ENCODE assay signal across 19 mouse cellular contexts in genomic region chr5:74230525-74230924, GRCm38 (mm10). TPM values are rescaled to one million over a fixed set of nuclear protein-coding genes. Genes with fewer than 3 reads are reported as not detected.
A peak's percentile ranks its signal among the peaks of the same experiment; 100 is the strongest.
DNase-seq lines count a peak whose midpoint lies in the region; ATAC-seq lines count a peak whose summit lies in the region.
"Had no signal": no experiment of that assay in that cellular context is flagged by ENCODE, and none has a peak within 500 bp of the region (broad histone marks: within the 10 kb centered on the region; RNA-seq: fewer than 3 reads in every experiment).

No protein-coding gene starts in this region.

- H3K4me3 ChIP-seq in heart, embryonic 15.5 days: no peak overlapping the region
- H3K4me3 ChIP-seq in lung, embryonic 16.5 days (ENCODE audit: low read length): no peak overlapping the region
- no peak overlapping the region for H3K4me3 ChIP-seq in midbrain, embryonic 11.5 days (ENCODE audit: low read depth, low read length)
- H3K4me3 ChIP-seq in stomach, embryonic 16.5 days (replicated peaks; ENCODE audit: low read length): no peak overlapping the region
- H3K4me3 ChIP-seq: embryonic facial prominence, embryonic 13.5 days; forebrain, embryonic 10.5 days; megakaryocyte, embryonic 14.5 days had no signal

- no peak overlapping the region for H3K4me2 ChIP-seq in heart, embryonic 15.5 days
- H3K4me2 ChIP-seq in lung, embryonic 16.5 days (ENCODE audit: low read depth, low read length): no peak overlapping the region
- no peak overlapping the region for H3K4me2 ChIP-seq in midbrain, embryonic 11.5 days
- no peak overlapping the region for H3K4me2 ChIP-seq in stomach, embryonic 16.5 days (ENCODE audit: low read depth, low read length)
- H3K4me2 ChIP-seq: embryonic facial prominence, embryonic 13.5 days had no signal

- H3K9me3 ChIP-seq in heart, embryonic 15.5 days (replicated peaks): no peaks in the 10 kb centered on the region
- no peaks in the 10 kb centered on the region for H3K9me3 ChIP-seq in lung, embryonic 16.5 days (ENCODE audit: control insufficient read depth, low read length)
- H3K9me3 ChIP-seq in midbrain, embryonic 11.5 days (ENCODE audit: control insufficient read depth, low read length): no peaks in the 10 kb centered on the region
- H3K9me3 ChIP-seq in stomach, embryonic 16.5 days (replicated peaks; ENCODE audit: control insufficient read depth, low read length): no peaks in the 10 kb centered on the region
- H3K9me3 ChIP-seq: embryonic facial prominence, embryonic 13.5 days; forebrain, embryonic 10.5 days; megakaryocyte, embryonic 14.5 days had no signal

- H3K4me1 ChIP-seq in heart, embryonic 15.5 days (replicated peaks): peaks cover 17% of the 10 kb centered on the region
- peaks cover 19% of the 10 kb centered on the region for H3K4me1 ChIP-seq in lung, embryonic 16.5 days (replicated peaks; ENCODE audit: control insufficient read depth, insufficient read depth, low read length)
- peaks cover 11% of the 10 kb centered on the region for H3K4me1 ChIP-seq in midbrain, embryonic 11.5 days (ENCODE audit: control insufficient read depth, insufficient read depth, low read length)
- H3K4me1 ChIP-seq in stomach, embryonic 16.5 days (ENCODE audit: control insufficient read depth, insufficient read depth, low read length): peaks cover 8% of the 10 kb centered on the region

- no peaks in the 10 kb centered on the region for H3K36me3 ChIP-seq in heart, embryonic 15.5 days
- H3K36me3 ChIP-seq in lung, embryonic 16.5 days (ENCODE audit: control insufficient read depth, insufficient read depth, low read length): no peaks in the 10 kb centered on the region
- H3K36me3 ChIP-seq in midbrain, embryonic 11.5 days (ENCODE audit: control insufficient read depth, insufficient read depth, low read length): no peaks in the 10 kb centered on the region
- no peaks in the 10 kb centered on the region for H3K36me3 ChIP-seq in stomach, embryonic 16.5 days (ENCODE audit: control insufficient read depth, insufficient read depth, low read length)
- H3K36me3 ChIP-seq: embryonic facial prominence, embryonic 13.5 days; forebrain, embryonic 10.5 days had no signal

- ATAC-seq in heart, embryonic 15.5 days (replicated peaks; ENCODE audit: insufficient number of reproducible peaks, insufficient read depth, low FRiP score, low read depth): no peak
- ATAC-seq in lung, embryonic 16.5 days (ENCODE audit: low read depth): peak; percentile 72
- ATAC-seq in midbrain, embryonic 11.5 days (ENCODE audit: low FRiP score): peak; percentile 30; the same call in 1 of the 2 replicates
- peak; percentile 64 for ATAC-seq in stomach, embryonic 16.5 days (ENCODE audit: insufficient read depth, low FRiP score)
- ATAC-seq: activated CD4-positive, CD25-positive, alpha-beta regulatory T cell, adult 4 months had no signal

- intact Hi-C loops in heart, postnatal 14 days (cut with DNase I): no loop called here
- intact Hi-C loops in gastrocnemius, postnatal 36 days (cut with DNase I): no loop called here

- no peak overlapping the region for H3K9ac ChIP-seq in heart, embryonic 15.5 days
- H3K9ac ChIP-seq in lung, embryonic 16.5 days (ENCODE audit: low read length): no peak overlapping the region
- no peak overlapping the region for H3K9ac ChIP-seq in midbrain, embryonic 11.5 days (ENCODE audit: low read length)
- no peak overlapping the region for H3K9ac ChIP-seq in stomach, embryonic 16.5 days (ENCODE audit: low read length)
- H3K9ac ChIP-seq: embryonic facial prominence, embryonic 13.5 days; liver, embryonic 14.5 days had no signal

- 33% methylated on average over 2 of the region's 2 CpGs for WGBS in heart, embryonic 15.5 days
- WGBS in lung, embryonic 16.5 days: 22% methylated on average over 2 of the region's 2 CpGs
- WGBS in midbrain, embryonic 11.5 days: 30% methylated on average over 2 of the region's 2 CpGs
- 38% methylated on average over 2 of the region's 2 CpGs for WGBS in stomach, embryonic 16.5 days

- no peaks in the 10 kb centered on the region for H3K27me3 ChIP-seq in heart, embryonic 15.5 days
- H3K27me3 ChIP-seq in lung, embryonic 16.5 days (ENCODE audit: control insufficient read depth, insufficient read depth, low read depth, low read length): no peaks in the 10 kb centered on the region
- no peaks in the 10 kb centered on the region for H3K27me3 ChIP-seq in midbrain, embryonic 11.5 days (ENCODE audit: control insufficient read depth, insufficient read depth, low read length)
- H3K27me3 ChIP-seq in stomach, embryonic 16.5 days (ENCODE audit: control insufficient read depth, insufficient read depth, low read length): no peaks in the 10 kb centered on the region
- H3K27me3 ChIP-seq: embryonic facial prominence, embryonic 13.5 days had no signal

- no peak for DNase-seq in heart, postnatal 14 days
- no peak for DNase-seq in lung, postnatal 4 days
- no peak for DNase-seq in midbrain, embryonic 11.5 days (ENCODE audit: low spot score, missing footprints)
- DNase-seq in MN1 (ENCODE audit: low spot score): no peak
- DNase-seq in gastrocnemius, postnatal 36 days: no peak
- DNase-seq: adrenal gland, postnatal 36 days; cerebellum, postnatal 10 days; kidney, adult 2 months; kidney, postnatal 36 days; left cerebral cortex, postnatal 4 days; thymus, postnatal 36 days had no signal

- peak overlapping the region; percentile 62 for H3K27ac ChIP-seq in heart, embryonic 15.5 days
- peak overlapping the region; percentile 84 for H3K27ac ChIP-seq in lung, embryonic 16.5 days (ENCODE audit: low read length)
- H3K27ac ChIP-seq in midbrain, embryonic 11.5 days (ENCODE audit: low read depth, low read length): no peak overlapping the region
- H3K27ac ChIP-seq in stomach, embryonic 16.5 days (ENCODE audit: low read length): no peak overlapping the region
- H3K27ac ChIP-seq: embryonic facial prominence, embryonic 13.5 days; forebrain, embryonic 10.5 days; liver, embryonic 14.5 days had no signal

RNA-seq across cellular contexts. Expression of gene Rasl11b, which starts 35.4 kb away (rescaled TPM):
- polyA plus RNA-seq in heart, embryonic 15.5 days (2015; fragmentation: Nextera tagmentation; extraction: Ambion mirVana): 90.2 and 101 TPM in 2 replicates
- 10 to 100 TPM; 27.7 to 33.0 TPM for total RNA-seq in heart, postnatal 14 days (2021)
- 182 and 188 TPM in 2 replicates for polyA plus RNA-seq in lung, embryonic 16.5 days (2015; fragmentation: Nextera tagmentation; extraction: Ambion mirVana)
- 27.0 and 29.0 TPM in 2 replicates for polyA plus RNA-seq in midbrain, embryonic 11.5 days (2014; fragmentation: Nextera tagmentation; extraction: Ambion mirVana)
- 52.8 and 56.1 TPM in 2 replicates for polyA plus RNA-seq in stomach, embryonic 16.5 days (2015; fragmentation: Nextera tagmentation; extraction: Ambion mirVana)
- total RNA-seq in gastrocnemius, postnatal 36 days (2021): 1 to 10 TPM; 2.4 to 4.0 TPM

Comparison
In these comparisons a context has a peak if more than half of its experiments do, and no peak if none do; other contexts are left out.
1. H3K27ac ChIP-seq: peak in heart, embryonic 15.5 days (single experiment) and lung, embryonic 16.5 days (single experiment); none in midbrain, embryonic 11.5 days (single experiment) and stomach, embryonic 16.5 days (single experiment).